Mouse (Mus musculus) testis, postnatal 10 days (tissue): Measurements from ENCODE around the gene C77080.

Experiments used
- DNase-seq: peaks from one replicate; pipeline ENCODE4 v3.0.0; 2021; ENCODE audit warnings: low spot score

Gene C77080

GRCm38 (mm10) chr4:129238579-129239016 is 22.6 kb downstream of the C77080 start:
- peak; percentile 53 for DNase-seq

- DNase-seq: peak; percentile 54
Observed at GRCm38 (mm10) chr4:129237843-129238441, 23.3 kb downstream of the C77080 start.

GRCm38 (mm10) chr4:129236236-129236813 is 24.9 kb downstream of the C77080 start:
- DNase-seq: peak; percentile 44

GRCm38 (mm10) chr4:129235147-129235546 is 26.1 kb downstream of the C77080 start:
- no peak for DNase-seq

GRCm38 (mm10) chr4:129234488-129234887 is 26.7 kb downstream of the C77080 start:
- DNase-seq: no peak

GRCm38 (mm10) chr4:129232561-129233360 is 28.4 kb downstream of the C77080 start:
- DNase-seq: no peak

GRCm38 (mm10) chr4:129231594-129232450 is 29.4 kb downstream of the C77080 start:
- no peak for DNase-seq

- DNase-seq: no peak
Observed at GRCm38 (mm10) chr4:129230926-129231325, 30.3 kb downstream of the C77080 start.

GRCm38 (mm10) chr4:129227985-129228381 is 33.2 kb downstream of the C77080 start:
- no peak for DNase-seq

- DNase-seq: no peak
Observed at GRCm38 (mm10) chr4:129227170-129227984, 33.8 kb downstream of the C77080 start.

- DNase-seq: no peak
Observed at GRCm38 (mm10) chr4:129226441-129226963, 34.7 kb downstream of the C77080 start.

GRCm38 (mm10) chr4:129225315-129225714 is 35.9 kb downstream of the C77080 start:
- DNase-seq: no peak

GRCm38 (mm10) chr4:129223421-129224281 is 37.6 kb downstream of the C77080 start:
- DNase-seq: no peak

- DNase-seq: no peak
Observed at GRCm38 (mm10) chr4:129222019-129222925, 38.9 kb downstream of the C77080 start.

GRCm38 (mm10) chr4:129221097-129222010 is 39.9 kb downstream of the C77080 start:
- no peak for DNase-seq

- DNase-seq: no peak
Observed at GRCm38 (mm10) chr4:129220376-129221089, 40.7 kb downstream of the C77080 start.

GRCm38 (mm10) chr4:129219198-129219597 is 42.0 kb downstream of the C77080 start:
- no peak for DNase-seq
